Mouse (Mus musculus) myocyte (in vitro differentiated cells): ENCODE results near the gene Lpp.

Experiments
- MAX ChIP-seq: IDR thresholded peaks from one replicate; pipeline ENCODE4 v1.6.1; 2011; ENCODE audit warnings: low read depth, mild to moderate bottlenecking, control low read depth
- POLR2A ChIP-seq: IDR thresholded peaks from one replicate; pipeline ENCODE4 v1.6.1; 2011; ENCODE audit warnings: low read depth, mild to moderate bottlenecking, control low read depth, moderate library complexity; ENCODE audit not compliant: insufficient read length
- SRF ChIP-seq: IDR thresholded peaks from one replicate; pipeline ENCODE4 v1.6.1; 2011; ENCODE audit warnings: low read depth; ENCODE audit not compliant: control insufficient read depth, insufficient read length
- USF1 ChIP-seq: IDR thresholded peaks from one replicate; pipeline ENCODE4 v1.6.1; 2011; ENCODE audit warnings: low read depth, mild to moderate bottlenecking, control low read depth, moderate library complexity

DNA sequence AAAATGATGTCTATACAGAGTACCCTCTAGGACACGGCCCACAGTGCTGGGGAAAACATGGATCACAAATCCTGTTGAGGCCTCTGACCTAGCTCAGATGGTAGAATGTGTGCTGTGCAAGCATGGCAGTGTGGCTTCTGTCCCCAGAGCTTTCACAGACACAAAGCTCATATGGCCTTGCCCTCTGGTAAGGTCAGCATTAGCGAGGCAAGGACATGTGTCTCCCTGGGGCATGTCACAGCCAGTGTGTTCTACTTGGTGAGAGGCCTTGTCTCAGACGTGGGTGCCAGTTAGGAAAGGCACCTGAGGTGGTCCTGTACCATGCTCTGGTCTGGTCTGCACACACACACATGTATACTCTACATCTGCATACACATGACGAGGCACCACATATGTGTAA lies 30.4 kb downstream of the Lpp start:
- no peak for TF ChIP-seq POLR2A
- no peak for TF ChIP-seq SRF
- TF ChIP-seq USF1: no peak
- TF ChIP-seq MAX: no peak
